Mouse (Mus musculus) C2C12 (cell line): Measurements from ENCODE around the gene Rbms3.

Experiments
- CTCF ChIP-seq: IDR thresholded peaks from one replicate; pipeline ENCODE4 v1.5.1; 2011; ENCODE audit not compliant: control insufficient read depth, insufficient read depth, insufficient read length
- MAX ChIP-seq: IDR thresholded peaks from one replicate; pipeline ENCODE4 v1.6.1; 2011; ENCODE audit warnings: mild to moderate bottlenecking, control low read depth
- MYOD1 ChIP-seq: IDR thresholded peaks from one replicate; pipeline ENCODE4 v1.6.1; 2011; ENCODE audit warnings: low read depth; ENCODE audit not compliant: control insufficient read depth, insufficient read length
- USF1 ChIP-seq: IDR thresholded peaks from one replicate; pipeline ENCODE4 v1.6.1; 2011; ENCODE audit warnings: low read depth, mild to moderate bottlenecking, control low read depth, moderate library complexity

- no peak for TF ChIP-seq CTCF
- no peak for TF ChIP-seq MAX
- TF ChIP-seq USF1: no peak
- TF ChIP-seq MYOD1: no peak
Observed at GRCm38 (mm10) chr9:117091253-117092176, 538.2 kb downstream of the Rbms3 start.
